Mouse (Mus musculus) midbrain, embryonic 13.5 days (tissue): ENCODE measurements around the gene Olfr298. TPM values are rescaled to one million over a fixed set of nuclear protein-coding genes. Genes with fewer than 3 reads are reported as not detected.

Source experiments
- ATAC-seq: fragments of 200-750 bp; cut with Nextera tagmentation; 2 replicates; pipeline ENCODE4 v1.8.0; 2017; ENCODE audit warnings: mild to moderate bottlenecking, moderate TSS enrichment, moderate library complexity
- H3K27ac ChIP-seq: fragments of 300-500 bp; sonication (generic); 2 replicates; pipeline ENCODE4 v1.5.1; 2015; ENCODE audit warnings: inconsistent platforms, mild to moderate bottlenecking, moderate library complexity
- H3K27me3 ChIP-seq: fragments of 300-500 bp; sonication (generic); 2 replicates; pipeline ENCODE4 v1.6.1; 2015; ENCODE audit warnings: mild to moderate bottlenecking, inconsistent platforms
- H3K36me3 ChIP-seq: fragments of 300-500 bp; sonication (generic); 2 replicates; pipeline ENCODE4 v1.6.1; 2015; ENCODE audit warnings: mild to moderate bottlenecking, inconsistent platforms
- H3K4me1 ChIP-seq: fragments of 300-500 bp; sonication (generic); replicated peaks from 2 replicates; pipeline ENCODE4 v1.6.1; 2015; ENCODE audit warnings: inconsistent platforms
- H3K4me2 ChIP-seq: fragments of 300-500 bp; sonication (generic); replicated peaks from 2 replicates; pipeline ENCODE4 v1.6.1; 2015; ENCODE audit warnings: moderate library complexity, mild to moderate bottlenecking, inconsistent platforms
- H3K4me3 ChIP-seq: fragments of 300-500 bp; sonication (generic); replicated peaks from 2 replicates; pipeline ENCODE4 v1.5.1; 2015; ENCODE audit warnings: mild to moderate bottlenecking, inconsistent platforms
- H3K9ac ChIP-seq: fragments of 300-500 bp; sonication (generic); replicated peaks from 2 replicates; pipeline ENCODE4 v1.6.1; 2015; ENCODE audit warnings: mild to moderate bottlenecking, inconsistent platforms
- H3K9me3 ChIP-seq: fragments of 300-500 bp; sonication (generic); 2 replicates; pipeline ENCODE4 v1.6.1; 2016; ENCODE audit warnings: mild to moderate bottlenecking, inconsistent platforms
- WGBS: fragments of 180-500 bp; shearing (Covaris S2); methylation state at CpG from one replicate; pipeline ENCODE4 v1.1.7; 2015; 5-methylcytosine and 5-hydroxymethylcytosine counted together
- polyA plus RNA-seq: library from polyadenylated mRNA; unstranded; fragments of >200 nt; fragmentation: Nextera tagmentation; extraction: Ambion mirVana; gene quantifications from 2 replicates; pipeline ENCODE4 v1.2.1, GENCODE M21; 2015

Olfr298 gene
- not detected in 2 replicates for polyA plus RNA-seq

DNA sequence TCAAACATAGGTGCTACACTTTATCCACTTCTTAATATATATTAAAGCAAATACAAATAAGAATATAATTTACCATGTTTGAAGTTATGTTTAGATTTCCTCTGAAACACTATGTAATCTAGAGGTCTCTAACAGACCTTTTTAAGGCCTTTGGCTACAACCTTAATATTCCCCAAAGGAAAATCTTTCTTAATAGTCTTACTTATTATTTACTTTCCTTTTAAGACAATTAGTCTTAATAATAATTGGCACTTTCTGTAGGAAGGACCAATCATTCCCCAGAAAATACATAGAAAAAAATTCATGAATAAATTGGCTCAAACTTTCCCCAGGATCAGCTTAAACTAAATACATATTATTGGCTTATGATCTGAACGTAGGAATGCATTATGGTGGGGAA, at the start of gene Olfr298:
Gene Olfr298, minus strand, starts transcription at position 101 of the 400 bp plus-strand sequence.
- no peak within 1 kb of the TSS for H3K9ac ChIP-seq
- no peak within 1 kb of the TSS for H3K4me3 ChIP-seq
- WGBS: 93% methylated on average over 1 of the region's 1 CpGs
- no peak for ATAC-seq
- no peaks in the 10 kb centered on the region for H3K36me3 ChIP-seq
- H3K9me3 ChIP-seq: no peaks in the 10 kb centered on the region
- H3K4me2 ChIP-seq: no peak within 1 kb of the TSS
- H3K4me1 ChIP-seq: no peaks in the 10 kb centered on the region
- H3K27ac ChIP-seq: no peak within 1 kb of the TSS
- no peaks in the 10 kb centered on the region for H3K27me3 ChIP-seq

DNA sequence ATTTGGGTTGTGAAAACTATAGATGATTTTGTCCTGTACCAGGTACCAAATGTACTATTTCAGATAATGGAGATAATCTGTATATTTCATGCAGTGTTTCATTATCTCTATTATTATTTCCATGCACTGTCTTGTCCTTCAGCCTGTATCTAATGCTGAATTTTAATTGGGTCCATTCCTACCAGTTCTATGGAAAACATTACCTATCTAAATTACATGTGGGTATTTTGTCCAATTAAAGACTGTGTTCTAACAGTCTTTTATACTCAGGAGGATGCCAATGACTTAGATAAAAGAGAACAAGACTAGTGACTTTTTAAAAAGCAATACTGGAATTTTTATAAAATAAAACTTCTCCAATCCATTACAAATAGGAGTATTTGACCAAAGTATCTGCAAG, 27.4 kb upstream of the Olfr298 start, which contains the start of gene Olfr297:
Gene Olfr297, plus strand, starts transcription at position 301 of the 400 bp plus-strand sequence.
- no peak for ATAC-seq
- no peak within 1 kb of the TSS for H3K27ac ChIP-seq
- no peak within 1 kb of the TSS for H3K9ac ChIP-seq
- H3K36me3 ChIP-seq: no peaks in the 10 kb centered on the region
- H3K27me3 ChIP-seq: no peaks in the 10 kb centered on the region
- H3K9me3 ChIP-seq: no peaks in the 10 kb centered on the region
- no peak within 1 kb of the TSS for H3K4me3 ChIP-seq
- no peak within 1 kb of the TSS for H3K4me2 ChIP-seq
- H3K4me1 ChIP-seq: no peaks in the 10 kb centered on the region

DNA sequence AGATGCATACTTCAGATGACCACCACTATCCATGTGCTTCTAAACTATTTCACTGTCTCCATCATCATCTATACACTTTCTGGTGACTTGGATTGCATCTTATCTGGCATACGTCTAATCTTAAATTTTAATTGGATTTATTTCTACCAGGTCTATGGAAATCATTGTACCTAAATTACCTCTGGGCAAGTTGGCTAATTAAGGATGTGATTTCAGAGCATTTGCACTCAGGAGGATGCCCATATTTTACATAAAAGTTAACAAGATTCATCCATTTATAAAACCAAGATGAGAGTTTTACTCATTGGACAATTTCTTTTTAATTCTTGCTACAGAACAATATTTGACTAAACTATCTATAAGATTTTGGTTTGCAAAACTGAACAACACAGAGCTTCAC, 32.7 kb downstream of the Olfr298 start, which contains the start of gene Olfr299:
Gene Olfr299, plus strand, starts transcription at position 301 of the 400 bp plus-strand sequence.
- no peak for ATAC-seq
- Histone ChIP-seq H3K9ac (no peak within 1 kb of the TSS), H3K36me3 (no peaks in the 10 kb centered on the region), H3K4me1 (no peaks in the 10 kb centered on the region), H3K27me3 (no peaks in the 10 kb centered on the region), H3K4me2 (no peak within 1 kb of the TSS), H3K9me3 (no peaks in the 10 kb centered on the region), H3K27ac (no peak within 1 kb of the TSS), H3K4me3 (no peak within 1 kb of the TSS)
- WGBS: 88% methylated on average over 1 of the region's 1 CpGs

Other genes starting within 250 kb of the Olfr298 start
- not detected in 2 replicates for gene Vmn2r76, start 246.2 kb downstream of the Olfr298 start, polyA plus RNA-seq
- not detected in 2 replicates for gene Olfr310, start 215.3 kb downstream of the Olfr298 start, polyA plus RNA-seq
- gene Olfr309, start 178.8 kb downstream of the Olfr298 start, polyA plus RNA-seq: not detected in 2 replicates
- not detected in 2 replicates for gene Olfr308, start 166.9 kb downstream of the Olfr298 start, polyA plus RNA-seq
- gene Olfr307, start 154.9 kb downstream of the Olfr298 start, polyA plus RNA-seq: not detected in 2 replicates
- gene Olfr305, start 125.6 kb downstream of the Olfr298 start, polyA plus RNA-seq: not detected in 2 replicates
- gene Olfr304, start 105.8 kb downstream of the Olfr298 start, polyA plus RNA-seq: not detected in 2 replicates
- not detected in 2 replicates for gene Olfr303, start 94.7 kb downstream of the Olfr298 start, polyA plus RNA-seq
- gene Olfr301, start 88.6 kb downstream of the Olfr298 start, polyA plus RNA-seq: not detected in 2 replicates
- gene Olfr299, start 32.6 kb downstream of the Olfr298 start, polyA plus RNA-seq: not detected in 2 replicates
- not detected in 2 replicates for gene Olfr297, start 27.5 kb upstream of the Olfr298 start, polyA plus RNA-seq
- gene Olfr295, start 91.4 kb upstream of the Olfr298 start, polyA plus RNA-seq: not detected in 2 replicates
- not detected in 2 replicates for gene Olfr294, start 124.2 kb upstream of the Olfr298 start, polyA plus RNA-seq
- gene Olfr293, start 156.6 kb upstream of the Olfr298 start, polyA plus RNA-seq: not detected in 2 replicates
- not detected in 2 replicates for gene Olfr292, start 195.8 kb upstream of the Olfr298 start, polyA plus RNA-seq